Mouse (Mus musculus) midbrain, embryonic 12.5 days (tissue): ENCODE data around the gene Sgms1. TPM values are rescaled to one million over a fixed set of nuclear protein-coding genes. Genes with fewer than 3 reads are reported as not detected.

ENCODE experiments used
- ATAC-seq: fragments of 200-750 bp; cut with Nextera tagmentation; 2 replicates; pipeline ENCODE4 v1.8.0; 2017; ENCODE audit warnings: low read depth, moderate TSS enrichment, moderate library complexity; ENCODE audit not compliant: low FRiP score
- H3K27ac ChIP-seq: fragments of 300-500 bp; sonication (generic); replicated peaks from 2 replicates; pipeline ENCODE4 v1.5.1; 2016; ENCODE audit warnings: mild to moderate bottlenecking
- H3K27me3 ChIP-seq: fragments of 300-500 bp; sonication (generic); 2 replicates; pipeline ENCODE4 v1.6.1; 2016; ENCODE audit warnings: mild to moderate bottlenecking
- H3K36me3 ChIP-seq: fragments of 300-500 bp; sonication (generic); 2 replicates; pipeline ENCODE4 v1.6.1; 2016
- H3K4me1 ChIP-seq: fragments of 300-500 bp; sonication (generic); 2 replicates; pipeline ENCODE4 v1.6.1; 2016
- H3K4me2 ChIP-seq: fragments of 300-500 bp; sonication (generic); replicated peaks from 2 replicates; pipeline ENCODE4 v1.6.1; 2016; ENCODE audit warnings: mild to moderate bottlenecking, moderate library complexity
- H3K4me3 ChIP-seq: fragments of 300-500 bp; sonication (generic); 2 replicates; pipeline ENCODE4 v1.5.1; 2016; ENCODE audit warnings: mild to moderate bottlenecking
- H3K9ac ChIP-seq: fragments of 300-500 bp; sonication (generic); replicated peaks from 2 replicates; pipeline ENCODE4 v1.6.1; 2016; ENCODE audit warnings: mild to moderate bottlenecking, moderate library complexity
- H3K9me3 ChIP-seq: fragments of 300-500 bp; sonication (generic); 2 replicates; pipeline ENCODE4 v1.6.1; 2016; ENCODE audit warnings: mild to moderate bottlenecking
- whole genome bisulfite sequencing: fragments of 180-500 bp; shearing (Covaris S2); methylation state at CpG from one replicate; pipeline ENCODE4 v1.1.7; 2016; 5-methylcytosine and 5-hydroxymethylcytosine counted together
- polyA plus RNA-seq: library from polyadenylated mRNA; unstranded; fragments of >200 nt; fragmentation: Nextera tagmentation; extraction: Ambion mirVana; gene quantifications from 2 replicates; pipeline ENCODE4 v1.2.1, GENCODE M21; 2016

Gene Sgms1
- polyA plus RNA-seq, 1 experiment from 2014 or later: 15.1 TPM

- no peak overlapping the region for H3K9ac ChIP-seq
Observed at GRCm38 (mm10) chr19:32225097-32225490, 164.4 kb downstream of the Sgms1 start.

DNA sequence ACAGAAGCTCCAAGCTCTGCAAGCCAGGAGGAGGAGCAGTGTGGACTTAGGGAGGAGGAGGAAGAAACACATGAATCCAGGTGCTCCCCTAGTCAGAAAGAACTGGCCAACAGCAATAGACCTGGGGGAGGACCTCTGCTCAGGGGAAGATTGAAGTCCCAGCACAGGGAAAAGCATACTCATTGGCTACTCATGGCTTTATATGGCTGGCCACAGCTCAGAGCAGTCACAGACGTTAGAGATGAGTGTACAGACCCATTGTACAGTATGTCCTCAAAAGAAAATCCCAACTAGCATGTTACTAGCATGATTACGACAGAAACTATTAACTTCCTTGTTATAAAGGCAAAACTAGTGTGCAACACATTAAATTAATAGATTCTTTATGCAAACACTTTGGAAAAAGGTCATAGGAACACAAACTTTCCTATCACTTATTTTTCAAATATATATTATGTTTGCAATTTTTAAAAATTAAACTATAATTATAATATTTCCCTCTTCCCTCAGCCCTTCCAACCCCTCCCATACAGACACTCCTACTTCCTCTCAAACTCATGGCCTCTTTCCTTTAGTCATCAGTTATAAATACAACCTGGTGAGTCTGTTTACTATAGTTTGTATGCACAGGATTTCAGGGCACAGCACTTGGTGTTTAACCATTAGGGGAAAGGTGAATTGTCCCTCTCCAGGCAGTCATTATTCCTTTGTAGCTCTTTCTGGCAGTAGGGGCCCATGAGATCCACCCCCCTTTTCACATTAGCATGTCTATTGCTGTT is 165.0 kb downstream of the Sgms1 start:
- Histone ChIP-seq H3K27ac (no peak overlapping the region), H3K9ac (no peak overlapping the region), H3K4me1 (0 out of 2 replicates have a peak, but pooled peaks cover 4% of the 10 kb centered on the region), H3K27me3 (no peaks in the 10 kb centered on the region), H3K4me2 (no peak overlapping the region), H3K4me3 (no peak overlapping the region), H3K9me3 (no peaks in the 10 kb centered on the region), H3K36me3 (no peaks in the 10 kb centered on the region)
- no peak for ATAC-seq
- 70% methylated on average over 2 of the region's 2 CpGs for WGBS

More at GRCm38 (mm10) chr19:32225097-32225490, 164.4 kb downstream of the Sgms1 start:
- ATAC-seq: no peak
- 75% methylated on average over 9 of the region's 9 CpGs for WGBS
- Histone ChIP-seq H3K36me3 (no peaks in the 10 kb centered on the region), H3K27ac (no peak overlapping the region), H3K4me3 (no peak overlapping the region), H3K4me1 (0 out of 2 replicates have a peak, but pooled peaks cover 4% of the 10 kb centered on the region), H3K9me3 (no peaks in the 10 kb centered on the region), H3K4me2 (no peak overlapping the region), H3K27me3 (no peaks in the 10 kb centered on the region)

GRCm38 (mm10) chr19:32223751-32224174 is 165.8 kb downstream of the Sgms1 start:
- 0 out of 2 replicates have a peak, but pooled peaks cover 4% of the 10 kb centered on the region for H3K4me1 ChIP-seq
- no peak overlapping the region for H3K27ac ChIP-seq
- no peaks in the 10 kb centered on the region for H3K36me3 ChIP-seq
- H3K27me3 ChIP-seq: no peaks in the 10 kb centered on the region
- no peak overlapping the region for H3K4me2 ChIP-seq
- 64% methylated on average over 3 of the region's 3 CpGs for WGBS
- no peak overlapping the region for H3K4me3 ChIP-seq
- no peaks in the 10 kb centered on the region for H3K9me3 ChIP-seq
- no peak for ATAC-seq
- H3K9ac ChIP-seq: no peak overlapping the region

GRCm38 (mm10) chr19:32222083-32222482 is 167.4 kb downstream of the Sgms1 start:
- H3K27ac ChIP-seq: no peak overlapping the region
- no peaks in the 10 kb centered on the region for H3K9me3 ChIP-seq
- no peak for ATAC-seq
- H3K36me3 ChIP-seq: no peaks in the 10 kb centered on the region
- 0 out of 2 replicates have a peak, but pooled peaks cover 4% of the 10 kb centered on the region for H3K4me1 ChIP-seq
- H3K4me3 ChIP-seq: no peak overlapping the region
- 95% methylated on average over 11 of the region's 11 CpGs for WGBS
- no peak overlapping the region for H3K9ac ChIP-seq
- H3K27me3 ChIP-seq: no peaks in the 10 kb centered on the region
- H3K4me2 ChIP-seq: no peak overlapping the region

DNA sequence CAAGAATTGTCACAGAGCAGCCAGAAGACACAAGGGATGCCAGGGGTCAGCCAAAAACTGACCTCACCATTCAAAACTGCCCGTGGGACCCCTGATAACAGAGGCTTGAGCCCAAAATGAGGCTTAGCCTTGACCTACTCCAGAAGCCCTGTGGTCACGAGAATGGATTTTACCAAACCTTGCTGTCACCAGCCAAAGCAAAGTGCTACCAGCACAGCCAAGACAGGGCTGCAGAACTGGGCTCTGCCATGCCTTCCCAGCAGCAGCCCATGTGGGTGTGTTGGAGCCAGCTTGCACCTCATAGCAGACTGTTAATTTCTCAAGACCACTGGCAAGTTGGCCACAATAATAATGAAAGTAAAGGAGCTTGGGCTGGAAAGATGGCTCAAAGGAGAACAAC is 168.5 kb downstream of the Sgms1 start:
- 42% methylated on average over 2 of the region's 2 CpGs for WGBS
- Histone ChIP-seq H3K9me3 (no peaks in the 10 kb centered on the region), H3K4me3 (no peak overlapping the region), H3K27ac (no peak overlapping the region), H3K27me3 (no peaks in the 10 kb centered on the region), H3K4me1 (0 out of 2 replicates have a peak, but pooled peaks cover 4% of the 10 kb centered on the region), H3K36me3 (no peaks in the 10 kb centered on the region), H3K4me2 (no peak overlapping the region), H3K9ac (no peak overlapping the region)
- ATAC-seq: no peak

DNA sequence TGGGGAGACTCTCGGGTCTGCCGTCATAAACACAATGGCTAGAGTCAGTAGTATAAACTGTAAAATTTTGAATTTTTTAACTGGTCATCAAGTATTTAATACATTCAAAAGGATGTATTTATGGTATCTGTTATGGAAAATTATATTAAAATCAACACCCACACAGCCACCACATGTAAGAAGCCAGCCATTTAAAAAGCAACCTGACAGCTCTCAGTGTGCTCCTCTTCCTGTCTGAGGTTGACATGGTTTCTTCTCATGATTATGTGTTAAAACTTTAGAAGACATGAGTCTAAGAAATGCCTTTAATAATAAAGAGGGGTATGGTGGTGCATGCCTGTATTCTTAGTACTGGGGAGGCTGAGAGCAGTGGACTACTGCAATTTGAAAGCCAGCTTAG is 172.8 kb downstream of the Sgms1 start:
- Histone ChIP-seq H3K4me3 (no peak overlapping the region), H3K27ac (no peak overlapping the region), H3K9ac (no peak overlapping the region), H3K4me2 (no peak overlapping the region), H3K27me3 (no peaks in the 10 kb centered on the region), H3K4me1 (0 out of 2 replicates have a peak, but pooled peaks cover 4% of the 10 kb centered on the region), H3K9me3 (no peaks in the 10 kb centered on the region), H3K36me3 (no peaks in the 10 kb centered on the region)
- WGBS: 95% methylated on average over 2 of the region's 2 CpGs
- ATAC-seq: no peak

GRCm38 (mm10) chr19:32214905-32215806 is 174.4 kb downstream of the Sgms1 start:
- no peak overlapping the region for H3K4me3 ChIP-seq
- no peak for ATAC-seq
- no peaks in the 10 kb centered on the region for H3K9me3 ChIP-seq
- H3K4me2 ChIP-seq: no peak overlapping the region
- WGBS: 89% methylated on average over 12 of the region's 12 CpGs
- no peak overlapping the region for H3K27ac ChIP-seq
- peaks cover 11% of the 10 kb centered on the region; the same call in 1 of the 2 replicates for H3K27me3 ChIP-seq
- H3K4me1 ChIP-seq: peaks cover 11% of the 10 kb centered on the region
- no peak overlapping the region for H3K9ac ChIP-seq
- no peaks in the 10 kb centered on the region for H3K36me3 ChIP-seq

DNA sequence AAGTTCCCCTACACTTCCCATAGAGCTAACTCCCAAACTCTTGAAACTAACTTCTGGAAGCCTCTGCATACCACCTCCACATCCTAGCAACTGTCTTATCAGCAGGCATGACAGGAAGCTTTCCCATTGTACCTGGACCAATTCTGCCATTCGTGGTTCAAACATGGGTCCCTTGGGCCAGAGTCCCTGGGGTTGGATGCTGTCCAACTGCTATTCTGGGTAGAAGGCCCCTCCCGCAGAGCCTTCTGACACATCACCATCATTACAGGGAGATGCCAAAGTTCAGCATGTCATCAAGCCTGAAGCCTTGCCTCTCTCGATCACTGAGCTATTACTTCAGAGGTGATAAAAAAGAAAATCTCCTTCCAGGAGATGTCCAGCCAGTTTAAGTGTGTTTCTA is 175.9 kb downstream of the Sgms1 start:
- H3K9me3 ChIP-seq: no peaks in the 10 kb centered on the region
- no peak for ATAC-seq
- no peak overlapping the region for H3K27ac ChIP-seq
- H3K36me3 ChIP-seq: no peaks in the 10 kb centered on the region
- H3K27me3 ChIP-seq: peaks cover 11% of the 10 kb centered on the region; the same call in 1 of the 2 replicates
- H3K9ac ChIP-seq: no peak overlapping the region
- no peak overlapping the region for H3K4me2 ChIP-seq
- H3K4me3 ChIP-seq: no peak overlapping the region
- 83% methylated on average over 3 of the region's 3 CpGs for WGBS
- peaks cover 11% of the 10 kb centered on the region for H3K4me1 ChIP-seq

DNA sequence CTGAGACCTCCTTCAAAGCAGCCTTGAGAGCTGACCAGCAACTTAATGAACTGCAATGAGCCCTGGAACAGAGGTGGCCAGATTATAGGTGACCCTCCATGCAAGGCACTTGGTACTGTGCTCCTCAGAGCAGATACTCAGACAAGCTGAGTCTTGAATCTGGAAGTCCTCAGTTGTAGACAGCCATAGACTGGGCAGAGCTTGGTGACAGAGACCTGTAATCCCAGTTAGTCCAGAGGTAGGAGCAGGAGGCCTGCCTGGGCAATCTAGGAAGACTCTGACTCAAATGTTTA is 178.3 kb downstream of the Sgms1 start:
- no peaks in the 10 kb centered on the region for H3K36me3 ChIP-seq
- peaks cover 11% of the 10 kb centered on the region; the same call in 1 of the 2 replicates for H3K27me3 ChIP-seq
- H3K9me3 ChIP-seq: no peaks in the 10 kb centered on the region
- peaks cover 11% of the 10 kb centered on the region for H3K4me1 ChIP-seq
- peak overlapping the region; percentile 52 for H3K4me2 ChIP-seq
- no peak; the same call in 1 of the 2 replicates for ATAC-seq
- H3K4me3 ChIP-seq: peak overlapping the region; percentile 36
- H3K9ac ChIP-seq: no peak overlapping the region
- H3K27ac ChIP-seq: no peak overlapping the region

DNA sequence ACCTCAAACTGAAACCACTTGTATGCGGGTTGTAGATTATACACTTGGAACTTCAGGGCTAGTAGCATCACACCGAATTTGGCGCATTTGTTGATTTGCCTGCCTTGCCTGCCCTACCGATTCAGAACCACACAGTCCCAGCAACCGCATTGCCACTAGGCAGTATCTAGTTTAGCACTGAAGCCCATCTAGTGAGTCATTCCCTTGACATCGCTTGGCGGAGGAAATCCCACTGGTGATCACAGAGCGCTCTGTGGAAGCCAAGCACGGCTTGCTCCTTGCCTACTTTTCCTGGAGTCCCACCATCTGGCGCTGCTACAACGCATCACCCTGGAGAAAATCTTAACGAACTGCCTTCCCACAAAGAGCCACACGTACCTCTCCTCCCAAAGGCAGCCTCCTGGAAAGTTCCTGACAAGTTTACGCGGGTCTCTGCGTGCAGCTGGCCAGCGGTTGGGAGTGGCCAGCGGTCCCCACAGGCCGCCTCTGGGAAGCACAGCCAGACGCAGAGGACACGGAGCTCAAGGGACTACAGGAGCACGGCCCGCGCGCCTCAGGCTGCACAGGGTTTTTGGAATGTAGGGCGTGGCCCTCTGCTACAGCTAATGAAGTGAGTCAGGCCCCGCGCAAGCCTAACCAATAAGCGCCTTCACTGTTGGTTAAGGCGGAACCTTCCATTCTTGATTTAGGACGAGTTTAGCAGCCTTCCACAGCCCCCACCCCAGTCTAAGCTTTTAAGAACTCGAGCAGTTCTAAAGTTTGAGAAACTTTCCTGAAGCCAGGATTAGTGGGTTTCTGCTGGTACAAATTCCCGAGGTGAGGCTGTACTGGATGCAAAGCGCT is 178.8 kb downstream of the Sgms1 start:
- no peaks in the 10 kb centered on the region for H3K36me3 ChIP-seq
- no peak overlapping the region for H3K27ac ChIP-seq
- H3K4me2 ChIP-seq: peak overlapping the region; percentile 52
- peaks cover 11% of the 10 kb centered on the region for H3K4me1 ChIP-seq
- WGBS: 5% methylated on average over 34 of the region's 34 CpGs
- no peaks in the 10 kb centered on the region for H3K9me3 ChIP-seq
- peak; percentile 91 for ATAC-seq
- H3K4me3 ChIP-seq: peak overlapping the region; percentile 36
- H3K9ac ChIP-seq: 0 out of 2 replicates have a peak overlapping the region, but pooled peaks have one; percentile 28
- H3K27me3 ChIP-seq: peaks cover 11% of the 10 kb centered on the region; the same call in 1 of the 2 replicates

- Histone ChIP-seq H3K9ac (no peak overlapping the region), H3K4me1 (peaks cover 11% of the 10 kb centered on the region), H3K4me2 (peak overlapping the region; percentile 52), H3K27ac (no peak overlapping the region), H3K27me3 (peaks cover 11% of the 10 kb centered on the region; the same call in 1 of the 2 replicates), H3K9me3 (no peaks in the 10 kb centered on the region), H3K4me3 (peak overlapping the region; percentile 36), H3K36me3 (no peaks in the 10 kb centered on the region)
- 36% methylated on average over 5 of the region's 5 CpGs for WGBS
- no peak for ATAC-seq
Observed at GRCm38 (mm10) chr19:32210099-32210449, 179.4 kb downstream of the Sgms1 start.
